Mouse (Mus musculus): ENCODE data around the gene Nelfcd. TPM values are rescaled to one million over a fixed set of nuclear protein-coding genes. Genes with fewer than 3 reads are reported as not detected.

Nelfcd gene
- polyA plus RNA-seq, 1 experiment from 2014 or later, result 195 TPM

GRCm38 (mm10) chr2:174439450-174439838 lies 23.8 kb downstream of the Nelfcd start:
- WGBS, result 35% methylated on average over 5 of the region's 5 CpGs
- H3K36me3 ChIP-seq, result peaks cover 24% of the 10 kb centered on the region
- peaks cover 44% of the 10 kb centered on the region for H3K4me1 ChIP-seq
- H3K27me3 ChIP-seq (ENCODE audit: low read depth, poor library complexity, severe bottlenecking), result no peaks in the 10 kb centered on the region
- no peaks in the 10 kb centered on the region for H3K9me3 ChIP-seq (replicated peaks)
- no peak for DNase-seq (ENCODE audit: low spot score)
- H3K4me3 ChIP-seq, result peak overlapping the region; percentile 59
- peak overlapping the region; percentile 85 for H3K27ac ChIP-seq (replicated peaks)

- H3K4me1 ChIP-seq, result peaks cover 44% of the 10 kb centered on the region
- WGBS, result 82% methylated on average over 9 of the region's 9 CpGs
- no peaks in the 10 kb centered on the region for H3K27me3 ChIP-seq (ENCODE audit: low read depth, poor library complexity, severe bottlenecking)
- H3K9me3 ChIP-seq (replicated peaks), result no peaks in the 10 kb centered on the region
- H3K36me3 ChIP-seq, result peaks cover 19% of the 10 kb centered on the region
- no peak for DNase-seq (ENCODE audit: low spot score)
- H3K4me3 ChIP-seq, result no peak overlapping the region
- no peak overlapping the region for H3K27ac ChIP-seq (replicated peaks)
Observed at GRCm38 (mm10) chr2:174439961-174440360, 24.4 kb downstream of the Nelfcd start.

- WGBS, result 86% methylated on average over 4 of the region's 4 CpGs
- no peak overlapping the region for H3K4me3 ChIP-seq
- peaks cover 56% of the 10 kb centered on the region for H3K4me1 ChIP-seq
- no peaks in the 10 kb centered on the region for H3K9me3 ChIP-seq (replicated peaks)
- 0 out of 2 replicates have a peak, but pooled peaks cover 4% of the 10 kb centered on the region for H3K27me3 ChIP-seq (ENCODE audit: low read depth, poor library complexity, severe bottlenecking)
- no peak for DNase-seq (ENCODE audit: low spot score)
- H3K36me3 ChIP-seq, result peaks cover 2% of the 10 kb centered on the region
- no peak overlapping the region for H3K27ac ChIP-seq (replicated peaks)
Observed at GRCm38 (mm10) chr2:174441898-174442297, 26.3 kb downstream of the Nelfcd start.

- Histone ChIP-seq H3K27me3 (ENCODE audit: low read depth, poor library complexity, severe bottlenecking) (0 out of 2 replicates have a peak, but pooled peaks cover 4% of the 10 kb centered on the region), H3K27ac (replicated peaks) (no peak overlapping the region), H3K4me3 (no peak overlapping the region), H3K4me1 (peaks cover 56% of the 10 kb centered on the region), H3K9me3 (replicated peaks) (no peaks in the 10 kb centered on the region), H3K36me3 (no peaks in the 10 kb centered on the region)
- WGBS, result 82% methylated on average over 9 of the region's 9 CpGs
- DNase-seq (ENCODE audit: low spot score), result no peak
Observed at GRCm38 (mm10) chr2:174442460-174442859, 26.9 kb downstream of the Nelfcd start.

- H3K27me3 ChIP-seq (ENCODE audit: low read depth, poor library complexity, severe bottlenecking), result 0 out of 2 replicates have a peak, but pooled peaks cover 4% of the 10 kb centered on the region
- no peaks in the 10 kb centered on the region for H3K9me3 ChIP-seq (replicated peaks)
- H3K27ac ChIP-seq (replicated peaks), result no peak overlapping the region
- 67% methylated on average over 2 of the region's 2 CpGs for WGBS
- H3K4me1 ChIP-seq, result peaks cover 54% of the 10 kb centered on the region
- no peak overlapping the region for H3K4me3 ChIP-seq
- no peak for DNase-seq (ENCODE audit: low spot score)
- H3K36me3 ChIP-seq, result no peaks in the 10 kb centered on the region
Observed at GRCm38 (mm10) chr2:174443046-174443445, 27.4 kb downstream of the Nelfcd start.

GRCm38 (mm10) chr2:174444359-174444758 lies 28.8 kb downstream of the Nelfcd start:
- Histone ChIP-seq H3K4me3 (no peak overlapping the region), H3K4me1 (peaks cover 41% of the 10 kb centered on the region), H3K27me3 (ENCODE audit: low read depth, poor library complexity, severe bottlenecking) (0 out of 2 replicates have a peak, but pooled peaks cover 4% of the 10 kb centered on the region), H3K36me3 (no peaks in the 10 kb centered on the region), H3K9me3 (replicated peaks) (no peaks in the 10 kb centered on the region), H3K27ac (replicated peaks) (no peak overlapping the region)
- DNase-seq (ENCODE audit: low spot score), result no peak
- 91% methylated on average over 7 of the region's 7 CpGs for WGBS

- 87% methylated on average over 6 of the region's 6 CpGs for WGBS
- H3K27ac ChIP-seq (replicated peaks), result no peak overlapping the region
- no peaks in the 10 kb centered on the region for H3K9me3 ChIP-seq (replicated peaks)
- H3K36me3 ChIP-seq, result no peaks in the 10 kb centered on the region
- DNase-seq (ENCODE audit: low spot score), result no peak
- peaks cover 34% of the 10 kb centered on the region for H3K4me1 ChIP-seq
- H3K27me3 ChIP-seq (ENCODE audit: low read depth, poor library complexity, severe bottlenecking), result 0 out of 2 replicates have a peak, but pooled peaks cover 4% of the 10 kb centered on the region
- no peak overlapping the region for H3K4me3 ChIP-seq
Observed at GRCm38 (mm10) chr2:174445018-174445417, 29.4 kb downstream of the Nelfcd start.

GRCm38 (mm10) chr2:174446492-174446891 lies 30.9 kb downstream of the Nelfcd start:
- WGBS, result 53% methylated on average over 7 of the region's 7 CpGs
- Histone ChIP-seq H3K9me3 (replicated peaks) (no peaks in the 10 kb centered on the region), H3K36me3 (no peaks in the 10 kb centered on the region), H3K27ac (replicated peaks) (peak overlapping the region; percentile 52), H3K4me3 (no peak overlapping the region), H3K27me3 (ENCODE audit: low read depth, poor library complexity, severe bottlenecking) (0 out of 2 replicates have a peak, but pooled peaks cover 4% of the 10 kb centered on the region), H3K4me1 (peaks cover 33% of the 10 kb centered on the region)
- DNase-seq (ENCODE audit: low spot score), result no peak

- H3K27ac ChIP-seq (replicated peaks), result peak overlapping the region; percentile 52
- WGBS, result 56% methylated on average over 8 of the region's 8 CpGs
Observed at GRCm38 (mm10) chr2:174446905-174447304, 31.3 kb downstream of the Nelfcd start.

GRCm38 (mm10) chr2:174448405-174448804 lies 32.8 kb downstream of the Nelfcd start:
- 0 out of 2 replicates have a peak, but pooled peaks cover 4% of the 10 kb centered on the region for H3K27me3 ChIP-seq (ENCODE audit: low read depth, poor library complexity, severe bottlenecking)
- no peaks in the 10 kb centered on the region for H3K9me3 ChIP-seq (replicated peaks)
- H3K4me1 ChIP-seq, result peaks cover 24% of the 10 kb centered on the region
- no peak for DNase-seq (ENCODE audit: low spot score)
- no peak overlapping the region for H3K4me3 ChIP-seq
- no peaks in the 10 kb centered on the region for H3K36me3 ChIP-seq
- 87% methylated on average over 4 of the region's 4 CpGs for WGBS
- 0 out of 2 replicates have a peak overlapping the region, but pooled peaks have one; percentile 1 for H3K27ac ChIP-seq (replicated peaks)

More at GRCm38 (mm10) chr2:174446905-174447304, 31.3 kb downstream of the Nelfcd start:
- DNase-seq (ENCODE audit: low spot score), result no peak
- Histone ChIP-seq H3K9me3 (replicated peaks) (no peaks in the 10 kb centered on the region), H3K36me3 (no peaks in the 10 kb centered on the region), H3K27me3 (ENCODE audit: low read depth, poor library complexity, severe bottlenecking) (0 out of 2 replicates have a peak, but pooled peaks cover 4% of the 10 kb centered on the region), H3K4me3 (no peak overlapping the region), H3K4me1 (peaks cover 33% of the 10 kb centered on the region)

- DNase-seq (ENCODE audit: low spot score), result no peak
- no peaks in the 10 kb centered on the region for H3K36me3 ChIP-seq
- H3K9me3 ChIP-seq (replicated peaks), result no peaks in the 10 kb centered on the region
- peaks cover 24% of the 10 kb centered on the region for H3K4me1 ChIP-seq
- 79% methylated on average over 4 of the region's 4 CpGs for WGBS
- peak within 1 kb of the TSS; percentile 28; the same call in 1 of the 2 replicates for H3K27ac ChIP-seq (replicated peaks)
- no peak within 1 kb of the TSS for H3K4me3 ChIP-seq
- 0 out of 2 replicates have a peak, but pooled peaks cover 3% of the 10 kb centered on the region for H3K27me3 ChIP-seq (ENCODE audit: low read depth, poor library complexity, severe bottlenecking)
Observed at GRCm38 (mm10) chr2:174450353-174450752, 34.7 kb downstream of the Nelfcd start, which contains the start of gene Tubb1. Tubb1 (plus strand) TSS chr2:174450695.

- no peaks in the 10 kb centered on the region for H3K27me3 ChIP-seq (ENCODE audit: low read depth, poor library complexity, severe bottlenecking)
- DNase-seq (ENCODE audit: low spot score), result no peak
Observed at GRCm38 (mm10) chr2:174453681-174454080, 38.1 kb downstream of the Nelfcd start.

GRCm38 (mm10) chr2:174459365-174459764 lies 43.8 kb downstream of the Nelfcd start:
- H3K4me1 ChIP-seq, result peaks cover 27% of the 10 kb centered on the region
- H3K9me3 ChIP-seq (replicated peaks), result no peaks in the 10 kb centered on the region
- WGBS, result 75% methylated on average over 2 of the region's 2 CpGs
- DNase-seq (ENCODE audit: low spot score), result no peak
- no peak overlapping the region for H3K4me3 ChIP-seq
- H3K27ac ChIP-seq (replicated peaks), result no peak overlapping the region
- no peaks in the 10 kb centered on the region for H3K27me3 ChIP-seq (ENCODE audit: low read depth, poor library complexity, severe bottlenecking)
- peaks cover 32% of the 10 kb centered on the region for H3K36me3 ChIP-seq

More at GRCm38 (mm10) chr2:174453681-174454080, 38.1 kb downstream of the Nelfcd start:
- WGBS, result 80% methylated on average over 7 of the region's 7 CpGs
- H3K9me3 ChIP-seq (replicated peaks), result no peaks in the 10 kb centered on the region
- no peak overlapping the region for H3K27ac ChIP-seq (replicated peaks)
- peaks cover 9% of the 10 kb centered on the region for H3K4me1 ChIP-seq
- no peak overlapping the region for H3K4me3 ChIP-seq
- H3K36me3 ChIP-seq, result no peaks in the 10 kb centered on the region

Data from midbrain, embryonic 10.5 days (tissue).